Mouse (Mus musculus): ENCODE results near the gene Ckap2.

DNA sequence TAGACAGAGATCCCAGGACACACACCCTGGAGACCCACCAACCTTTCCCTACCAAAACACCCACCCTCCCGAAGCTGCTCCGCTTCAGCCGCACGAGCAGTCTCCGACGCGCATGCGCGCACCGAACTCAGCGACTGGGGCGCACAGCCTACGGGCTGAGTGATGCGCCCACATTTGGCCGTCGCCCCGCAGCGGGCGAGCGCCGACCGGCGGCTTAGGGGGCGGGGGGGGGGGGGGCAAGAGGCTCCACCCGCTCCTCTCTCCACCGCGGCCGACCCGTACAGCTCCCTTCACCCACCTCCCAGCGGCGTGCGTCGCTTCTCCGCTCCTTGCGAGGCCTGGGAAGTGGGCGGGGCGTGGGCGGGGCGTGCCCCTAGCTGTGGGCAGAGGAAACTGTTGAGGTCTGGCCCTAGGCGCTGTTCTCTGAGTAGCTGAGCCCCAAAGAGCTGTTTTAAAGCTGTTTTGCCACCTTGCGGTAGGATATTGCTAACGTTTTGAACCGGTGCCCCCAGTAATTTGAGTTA, 19.5 kb downstream of the Ckap2 start, which contains the start of gene Nek3:
- TF ChIP-seq EP300 (IDR thresholded peaks at IDR 0.05; ENCODE audit: low read depth) = no peak
- TF ChIP-seq CTCF (IDR thresholded peaks at IDR 0.05; ENCODE audit: low read depth) = peak; percentile 80
